Mouse (Mus musculus) retina, embryonic 14.5 days (tissue): ENCODE data around the gene Cd55.
"Not testable (repeated sequence)": the region's sequence is repeated elsewhere in the genome, so short reads cannot be mapped to it uniquely, and the experiment has no call there.

Source experiments
- DNase-seq: peaks from one replicate; pipeline ENCODE4 v3.0.0-alpha.2; 2015; ENCODE audit warnings: low spot score

Cd55 gene

GRCm38 (mm10) chr1:130422664-130423111 lies 39.9 kb downstream of the Cd55 start, which contains the start of gene Cd55b:
Gene Cd55b (minus strand): TSS chr1:130423009.
- no peak for DNase-seq

GRCm38 (mm10) chr1:130422033-130422432 lies 40.5 kb downstream of the Cd55 start:
- DNase-seq, result not testable (repeated sequence)

- not testable (repeated sequence) for DNase-seq
Measured at GRCm38 (mm10) chr1:130397109-130397508, 65.4 kb downstream of the Cd55 start.
